Mouse (Mus musculus) kidney, embryonic 16.5 days (tissue): ENCODE results near the gene Gm13278. TPM values are rescaled to one million over a fixed set of nuclear protein-coding genes. Genes with fewer than 3 reads are reported as not detected.
A peak's percentile ranks its signal among the peaks of the same experiment; 100 is the strongest.
"Not testable (repeated sequence)": the region's sequence is repeated elsewhere in the genome, so short reads cannot be mapped to it uniquely, and the experiment has no call there.

ENCODE experiments used
- ATAC-seq: fragments of 200-750 bp; cut with Nextera tagmentation; 2 replicates; pipeline ENCODE4 v1.8.0; 2017; ENCODE audit warnings: moderate TSS enrichment; ENCODE audit not compliant: low FRiP score, low TSS enrichment
- H3K27ac ChIP-seq: fragments of 300-500 bp; sonication (generic); 2 replicates; pipeline ENCODE4 v1.5.1; 2014; ENCODE audit warnings: low read length
- H3K27me3 ChIP-seq: fragments of 300-500 bp; sonication (generic); 2 replicates; pipeline ENCODE4 v1.6.1; 2014; ENCODE audit warnings: low read length, control low read depth, mixed read lengths; ENCODE audit not compliant: insufficient read depth
- H3K36me3 ChIP-seq: fragments of 300-500 bp; sonication (generic); 2 replicates; pipeline ENCODE4 v1.6.1; 2014; ENCODE audit warnings: low read length, control low read depth, mixed read lengths; ENCODE audit not compliant: insufficient read depth
- H3K4me1 ChIP-seq: fragments of 300-500 bp; sonication (generic); 2 replicates; pipeline ENCODE4 v1.6.1; 2014; ENCODE audit warnings: low read length, control low read depth, mixed read lengths; ENCODE audit not compliant: insufficient read depth
- H3K4me2 ChIP-seq: fragments of 300-500 bp; sonication (generic); replicated peaks from 2 replicates; pipeline ENCODE4 v1.6.1; 2014; ENCODE audit warnings: low read depth, low read length
- H3K4me3 ChIP-seq: fragments of 300-500 bp; sonication (generic); 2 replicates; pipeline ENCODE4 v1.5.1; 2014; ENCODE audit warnings: mild to moderate bottlenecking, low read length
- H3K9ac ChIP-seq: fragments of 300-500 bp; sonication (generic); replicated peaks from 2 replicates; pipeline ENCODE4 v1.6.1; 2014; ENCODE audit warnings: low read length
- H3K9me3 ChIP-seq: fragments of 300-500 bp; sonication (generic); 2 replicates; pipeline ENCODE4 v1.6.1; 2016; ENCODE audit warnings: low read length, control low read depth
- WGBS: fragments of 180-500 bp; shearing (Covaris S2); extraction: QIAGEN DNeasy Blood & Tissue Kit; methylation state at CpG from one replicate; pipeline ENCODE4 v1.1.7; 2014; 5-methylcytosine and 5-hydroxymethylcytosine counted together
- polyA plus RNA-seq: library from polyadenylated mRNA; unstranded; fragments of >200 nt; fragmentation: Nextera tagmentation; extraction: Ambion mirVana; gene quantifications from 2 replicates; pipeline ENCODE4 v1.2.1, GENCODE M21; 2015

Gene Gm13278
- polyA plus RNA-seq, 1 experiment from 2014 or later = not detected

DNA sequence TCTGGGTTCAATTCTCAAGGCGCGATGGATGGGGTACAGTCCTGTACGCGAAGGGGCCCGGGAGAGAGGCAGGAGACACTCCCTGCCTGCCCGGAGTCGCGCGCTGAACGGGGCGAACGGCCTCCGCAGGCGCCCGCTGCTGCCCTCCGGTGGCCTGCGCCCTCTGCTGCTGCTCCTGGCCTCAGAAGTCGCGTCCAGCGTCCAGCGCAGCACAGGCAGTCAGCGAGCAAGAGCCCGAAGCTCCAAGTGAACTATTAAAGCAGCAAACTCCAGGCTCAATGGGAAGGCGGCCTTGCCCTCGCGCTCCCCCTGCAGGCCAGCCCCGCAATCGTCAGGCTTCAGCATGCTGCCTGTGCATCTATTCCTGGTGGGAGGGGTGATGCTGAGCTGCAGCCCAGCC lies 30.9 kb upstream of the Gm13278 start:
- Histone ChIP-seq H3K4me2 (peak overlapping the region; percentile 42), H3K4me3 (peak overlapping the region; percentile 32)
- H3K9ac ChIP-seq, H3K27me3 ChIP-seq, H3K4me1 ChIP-seq, ATAC-seq, H3K27ac ChIP-seq, H3K36me3 ChIP-seq, H3K9me3 ChIP-seq: not testable (repeated sequence)
- under 1% methylated on average over 25 of the region's 28 CpGs for WGBS

DNA sequence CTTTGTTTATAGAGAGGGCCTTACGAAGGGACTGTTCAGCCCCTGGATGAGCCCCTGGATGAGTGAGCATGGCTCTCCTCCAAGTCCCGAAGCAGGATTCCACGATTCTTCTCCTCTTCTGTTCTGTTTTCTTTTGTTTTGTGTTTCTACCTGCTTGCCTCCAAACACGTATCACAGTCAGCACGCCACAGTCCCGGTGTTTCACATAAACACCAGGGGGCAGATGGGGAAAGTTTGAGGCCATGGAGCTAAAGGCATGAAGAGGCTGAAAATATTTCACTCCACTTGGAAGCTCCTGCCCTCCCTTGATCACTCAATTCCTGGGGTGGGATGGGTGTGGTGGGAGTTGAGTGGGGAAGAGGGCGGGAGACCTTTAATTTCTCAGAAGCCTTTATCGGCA lies 29.6 kb upstream of the Gm13278 start:
- not testable (repeated sequence) for H3K4me2 ChIP-seq, H3K4me3 ChIP-seq, H3K9ac ChIP-seq, H3K27ac ChIP-seq, H3K9me3 ChIP-seq, H3K36me3 ChIP-seq, ATAC-seq, H3K4me1 ChIP-seq, H3K27me3 ChIP-seq
- WGBS = 66% methylated on average over 6 of the region's 8 CpGs

DNA sequence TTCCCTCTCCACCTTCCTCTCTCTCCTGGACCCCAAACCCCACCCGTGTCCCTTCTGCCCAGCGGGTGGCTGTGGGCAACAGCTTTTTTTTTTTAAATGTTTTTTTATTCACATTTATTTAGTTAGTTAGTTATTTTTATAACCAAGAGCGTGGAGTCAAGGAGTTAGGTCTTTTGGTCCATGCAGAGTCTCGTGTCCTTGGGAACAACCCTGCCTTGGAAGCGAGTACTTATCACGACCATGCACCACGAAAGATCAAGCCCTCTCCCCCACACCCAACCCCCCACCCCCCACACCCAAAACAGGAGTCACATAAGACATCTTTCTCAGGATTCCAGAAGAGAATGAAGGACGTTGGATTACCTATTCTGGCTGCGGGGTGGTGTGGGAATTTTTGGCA lies 29.0 kb upstream of the Gm13278 start:
- H3K27me3 ChIP-seq, H3K9me3 ChIP-seq, ATAC-seq, H3K4me1 ChIP-seq, H3K27ac ChIP-seq, H3K4me3 ChIP-seq, H3K36me3 ChIP-seq, H3K9ac ChIP-seq, H3K4me2 ChIP-seq: not testable (repeated sequence)
- 67% methylated on average over 7 of the region's 9 CpGs for WGBS

DNA sequence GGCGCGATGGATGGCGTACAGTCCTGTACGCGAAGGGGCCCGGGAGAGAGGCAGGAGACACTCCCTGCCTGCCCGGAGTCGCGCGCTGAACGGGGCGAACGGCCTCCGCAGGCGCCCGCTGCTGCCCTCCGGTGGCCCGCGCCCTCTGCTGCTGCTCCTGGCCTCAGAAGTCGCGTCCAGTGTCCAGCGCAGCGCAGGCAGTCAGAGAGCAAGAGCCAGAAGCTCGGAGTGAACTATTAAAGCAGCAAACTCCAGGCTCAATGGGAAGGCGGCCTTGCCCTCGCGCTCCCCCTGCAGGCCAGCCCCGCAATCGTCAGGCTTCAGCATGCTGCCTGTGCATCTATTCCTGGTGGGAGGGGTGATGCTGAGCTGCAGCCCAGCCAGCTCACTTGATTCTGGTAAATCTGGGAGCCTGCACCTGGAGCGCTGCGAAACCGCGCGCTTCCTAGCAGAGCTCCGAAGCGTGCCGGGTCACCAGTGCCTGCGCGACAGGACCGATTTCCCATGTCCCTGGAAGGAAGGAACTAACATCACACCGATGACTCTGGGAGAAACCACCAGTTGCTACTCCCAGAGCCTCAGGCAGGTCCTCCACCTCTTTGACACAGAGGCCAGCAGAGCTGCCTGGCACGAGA lies 27.8 kb upstream of the Gm13278 start:
- H3K36me3 ChIP-seq, ATAC-seq, H3K9me3 ChIP-seq, H3K27ac ChIP-seq, H3K4me1 ChIP-seq, H3K27me3 ChIP-seq: not testable (repeated sequence)
- 2% methylated on average over 25 of the region's 42 CpGs for WGBS
- H3K4me3 ChIP-seq = peak overlapping the region; percentile 27
- 0 out of 2 replicates have a peak overlapping the region, but pooled peaks have one; percentile 41 for H3K9ac ChIP-seq
- peak overlapping the region; percentile 39 for H3K4me2 ChIP-seq

DNA sequence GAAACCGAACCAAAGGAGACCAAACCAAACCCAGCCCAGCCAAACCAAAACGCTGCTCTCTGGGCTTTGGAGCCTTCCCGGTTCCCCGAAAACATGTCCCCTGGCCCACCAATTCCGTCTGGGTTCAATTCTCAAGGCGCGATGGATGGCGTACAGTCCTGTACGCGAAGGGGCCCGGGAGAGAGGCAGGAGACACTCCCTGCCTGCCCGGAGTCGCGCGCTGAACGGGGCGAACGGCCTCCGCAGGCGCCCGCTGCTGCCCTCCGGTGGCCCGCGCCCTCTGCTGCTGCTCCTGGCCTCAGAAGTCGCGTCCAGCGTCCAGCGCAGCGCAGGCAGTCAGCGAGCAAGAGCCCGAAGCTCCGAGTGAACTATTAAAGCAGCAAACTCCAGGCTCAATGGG lies 17.8 kb upstream of the Gm13278 start, which contains the start of gene Gm13290:
TSS of gene Gm13290 (plus strand) at position 301 of the 400 bp plus-strand sequence.
- H3K9me3 ChIP-seq, H3K36me3 ChIP-seq, ATAC-seq, H3K4me2 ChIP-seq, H3K4me1 ChIP-seq, H3K27me3 ChIP-seq, H3K9ac ChIP-seq, H3K4me3 ChIP-seq, H3K27ac ChIP-seq: not testable (repeated sequence)
- WGBS = no CpG with 5 or more reads among the region's 32 CpGs

DNA sequence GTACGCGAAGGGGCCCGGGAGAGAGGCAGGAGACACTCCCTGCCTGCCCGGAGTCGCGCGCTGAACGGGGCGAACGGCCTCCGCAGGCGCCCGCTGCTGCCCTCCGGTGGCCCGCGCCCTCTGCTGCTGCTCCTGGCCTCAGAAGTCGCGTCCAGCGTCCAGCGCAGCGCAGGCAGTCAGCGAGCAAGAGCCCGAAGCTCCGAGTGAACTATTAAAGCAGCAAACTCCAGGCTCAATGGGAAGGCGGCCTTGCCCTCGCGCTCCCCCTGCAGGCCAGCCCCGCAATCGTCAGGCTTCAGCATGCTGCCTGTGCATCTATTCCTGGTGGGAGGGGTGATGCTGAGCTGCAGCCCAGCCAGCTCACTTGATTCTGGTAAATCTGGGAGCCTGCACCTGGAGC lies 14.7 kb upstream of the Gm13278 start, which contains the start of gene Gm13289:
TSS of gene Gm13289 (plus strand) at position 301 of the 400 bp plus-strand sequence.
- H3K4me3 ChIP-seq, H3K9me3 ChIP-seq, H3K9ac ChIP-seq, H3K36me3 ChIP-seq, H3K4me1 ChIP-seq, ATAC-seq, H3K27ac ChIP-seq, H3K27me3 ChIP-seq, H3K4me2 ChIP-seq: not testable (repeated sequence)
- no CpG with 5 or more reads among the region's 29 CpGs for WGBS

DNA sequence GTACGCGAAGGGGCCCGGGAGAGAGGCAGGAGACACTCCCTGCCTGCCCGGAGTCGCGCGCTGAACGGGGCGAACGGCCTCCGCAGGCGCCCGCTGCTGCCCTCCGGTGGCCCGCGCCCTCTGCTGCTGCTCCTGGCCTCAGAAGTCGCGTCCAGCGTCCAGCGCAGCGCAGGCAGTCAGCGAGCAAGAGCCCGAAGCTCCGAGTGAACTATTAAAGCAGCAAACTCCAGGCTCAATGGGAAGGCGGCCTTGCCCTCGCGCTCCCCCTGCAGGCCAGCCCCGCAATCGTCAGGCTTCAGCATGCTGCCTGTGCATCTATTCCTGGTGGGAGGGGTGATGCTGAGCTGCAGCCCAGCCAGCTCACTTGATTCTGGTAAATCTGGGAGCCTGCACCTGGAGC lies 11.8 kb upstream of the Gm13278 start, which contains the start of gene Gm13272:
TSS of gene Gm13272 (plus strand) at position 301 of the 400 bp plus-strand sequence.
- H3K9me3 ChIP-seq, H3K27ac ChIP-seq, H3K4me1 ChIP-seq, H3K4me2 ChIP-seq, H3K4me3 ChIP-seq, H3K36me3 ChIP-seq, ATAC-seq, H3K27me3 ChIP-seq, H3K9ac ChIP-seq: not testable (repeated sequence)
- WGBS = no CpG with 5 or more reads among the region's 29 CpGs

DNA sequence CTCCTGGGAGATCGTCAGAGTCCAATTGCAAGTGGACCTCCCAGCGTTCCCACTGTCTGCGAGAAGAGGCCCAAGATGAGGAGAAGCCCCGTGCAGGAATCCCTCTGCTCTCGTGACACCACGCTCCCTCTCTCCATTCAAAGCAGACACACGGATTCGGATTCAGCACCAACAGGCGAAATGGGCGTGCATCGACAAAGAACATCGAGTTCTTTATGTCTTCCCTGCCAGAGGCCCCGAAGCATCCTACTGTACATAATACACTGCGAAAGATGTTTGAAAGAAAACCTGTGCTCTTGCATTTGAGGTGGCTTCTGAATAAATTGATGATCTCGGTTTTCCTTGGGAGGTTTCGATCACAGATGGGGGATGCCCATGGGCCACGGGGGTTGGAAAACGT lies 11.0 kb upstream of the Gm13278 start:
- H3K4me2 ChIP-seq, ATAC-seq, H3K4me1 ChIP-seq, H3K9ac ChIP-seq, H3K4me3 ChIP-seq, H3K9me3 ChIP-seq, H3K36me3 ChIP-seq, H3K27ac ChIP-seq, H3K27me3 ChIP-seq: not testable (repeated sequence)
- 52% methylated on average over 14 of the region's 18 CpGs for WGBS

DNA sequence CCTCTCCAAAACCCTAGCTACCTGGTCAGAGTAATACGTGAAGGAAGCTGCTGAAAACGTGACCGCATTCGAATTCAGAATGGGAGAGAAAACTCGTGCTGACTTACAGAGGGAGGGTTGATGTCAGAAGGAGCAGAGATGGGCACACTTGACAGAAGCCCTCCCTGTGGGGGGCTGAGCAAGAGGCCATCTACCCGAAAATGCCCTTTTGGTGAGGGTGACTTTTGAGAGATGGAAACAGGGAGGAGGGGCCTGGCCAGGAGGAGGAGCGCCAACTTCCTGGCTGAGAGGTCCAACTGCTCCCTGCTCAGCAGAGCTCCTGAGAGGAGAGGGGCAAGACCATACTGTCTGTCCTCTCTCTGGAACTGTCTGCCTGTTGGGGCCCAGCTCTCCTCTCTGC lies 9.5 kb upstream of the Gm13278 start, which contains the start of gene Ifnz:
TSS of gene Ifnz (plus strand) at position 301 of the 400 bp plus-strand sequence.
- not testable (repeated sequence) for H3K4me1 ChIP-seq, H3K9ac ChIP-seq, ATAC-seq, H3K27me3 ChIP-seq, H3K9me3 ChIP-seq, H3K36me3 ChIP-seq
- 16% methylated on average over 3 of the region's 7 CpGs for WGBS
- peak within 1 kb of the TSS; percentile 42 for H3K4me2 ChIP-seq
- H3K4me3 ChIP-seq = peak within 1 kb of the TSS; percentile 22; the same call in 1 of the 2 replicates
- 0 out of 2 replicates have a peak within 1 kb of the TSS, but pooled peaks have one; percentile 56 for H3K27ac ChIP-seq

DNA sequence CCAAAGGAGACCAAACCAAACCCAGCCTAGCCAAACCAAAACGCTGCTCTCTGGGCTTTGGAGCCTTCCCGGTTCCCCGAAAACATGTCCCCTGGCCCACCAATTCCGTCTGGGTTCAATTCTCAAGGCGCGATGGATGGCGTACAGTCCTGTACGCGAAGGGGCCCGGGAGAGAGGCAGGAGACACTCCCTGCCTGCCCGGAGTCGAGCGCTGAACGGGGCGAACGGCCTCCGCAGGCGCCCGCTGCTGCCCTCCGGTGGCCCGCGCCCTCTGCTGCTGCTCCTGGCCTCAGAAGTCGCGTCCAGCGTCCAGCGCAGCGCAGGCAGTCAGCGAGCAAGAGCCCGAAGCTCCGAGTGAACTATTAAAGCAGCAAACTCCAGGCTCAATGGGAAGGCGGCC lies 9.0 kb upstream of the Gm13278 start:
- not testable (repeated sequence) for ATAC-seq, H3K9ac ChIP-seq, H3K36me3 ChIP-seq, H3K9me3 ChIP-seq, H3K27me3 ChIP-seq, H3K4me1 ChIP-seq
- H3K4me2 ChIP-seq = peak overlapping the region; percentile 42
- peak overlapping the region; percentile 22; the same call in 1 of the 2 replicates for H3K4me3 ChIP-seq
- H3K27ac ChIP-seq = 0 out of 2 replicates have a peak overlapping the region, but pooled peaks have one; percentile 56
- WGBS = 0% methylated on average over 1 of the region's 31 CpGs
